Mouse (Mus musculus) heart, embryonic 15.5 days (tissue): ENCODE data around the gene Akip1. TPM values are rescaled to one million over a fixed set of nuclear protein-coding genes. Genes with fewer than 3 reads are reported as not detected.

Experiments used
- ATAC-seq: fragments of 200-750 bp; cut with Nextera tagmentation; replicated peaks from 2 replicates; pipeline ENCODE4 v1.8.0; 2017; ENCODE audit warnings: low read depth, moderate TSS enrichment; ENCODE audit not compliant: insufficient number of reproducible peaks, insufficient read depth, low FRiP score
- H3K27ac ChIP-seq: fragments of 300-500 bp; sonication (generic); 2 replicates; pipeline ENCODE4 v1.5.1; 2015; ENCODE audit warnings: mild to moderate bottlenecking, inconsistent platforms
- H3K27me3 ChIP-seq: fragments of 300-500 bp; sonication (generic); 2 replicates; pipeline ENCODE4 v1.6.1; 2015; ENCODE audit warnings: inconsistent platforms
- H3K36me3 ChIP-seq: fragments of 300-500 bp; sonication (generic); 2 replicates; pipeline ENCODE4 v1.6.1; 2015; ENCODE audit warnings: mild to moderate bottlenecking, inconsistent platforms
- H3K4me1 ChIP-seq: fragments of 300-500 bp; sonication (generic); replicated peaks from 2 replicates; pipeline ENCODE4 v1.6.1; 2015; ENCODE audit warnings: inconsistent platforms
- H3K4me2 ChIP-seq: fragments of 300-500 bp; sonication (generic); 2 replicates; pipeline ENCODE4 v1.6.1; 2015; ENCODE audit warnings: inconsistent platforms, mild to moderate bottlenecking, moderate library complexity
- H3K4me3 ChIP-seq: fragments of 300-500 bp; sonication (generic); 2 replicates; pipeline ENCODE4 v1.5.1; 2015; ENCODE audit warnings: mild to moderate bottlenecking, inconsistent platforms
- H3K9ac ChIP-seq: fragments of 300-500 bp; sonication (generic); 2 replicates; pipeline ENCODE4 v1.6.1; 2015; ENCODE audit warnings: mild to moderate bottlenecking, inconsistent platforms
- H3K9me3 ChIP-seq: fragments of 300-500 bp; sonication (generic); replicated peaks from 2 replicates; pipeline ENCODE4 v1.6.1; 2016; ENCODE audit warnings: inconsistent platforms
- WGBS: fragments of 180-500 bp; shearing (Covaris S2); methylation state at CpG from one replicate; pipeline ENCODE4 v1.1.7; 2015; ENCODE audit warnings: mixed read lengths; 5-methylcytosine and 5-hydroxymethylcytosine counted together
- polyA plus RNA-seq: library from polyadenylated mRNA; unstranded; fragments of >200 nt; fragmentation: Nextera tagmentation; extraction: Ambion mirVana; gene quantifications from 2 replicates; pipeline ENCODE4 v1.2.1, GENCODE M21; 2015

Gene Akip1
- polyA plus RNA-seq, 1 experiment from 2014 or later, result 31.6 TPM

DNA sequence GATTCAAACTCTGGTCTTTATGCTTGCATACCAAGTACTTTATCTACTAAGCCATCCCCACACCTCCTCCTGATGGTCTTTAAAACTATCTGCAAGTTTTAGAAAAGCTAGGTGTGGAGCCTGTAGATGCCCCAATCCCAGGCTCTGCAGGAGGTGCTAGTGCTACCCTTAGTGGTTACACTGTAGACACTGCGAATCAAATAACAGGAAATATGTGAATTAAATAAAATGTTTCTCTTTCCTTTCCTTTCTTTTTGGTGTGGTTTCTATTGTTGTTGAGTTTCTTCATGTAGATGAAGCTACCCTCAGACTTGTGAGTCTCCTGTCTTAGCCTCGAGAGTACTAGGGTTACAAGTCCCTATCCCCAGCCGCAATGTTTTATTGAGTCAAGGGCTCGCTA lies 38.2 kb downstream of the Akip1 start:
- H3K4me2 ChIP-seq, result no peak overlapping the region
- no peak overlapping the region for H3K9ac ChIP-seq
- ATAC-seq, result no peak
- peaks cover 58% of the 10 kb centered on the region for H3K36me3 ChIP-seq
- 86% methylated on average over 4 of the region's 4 CpGs for WGBS
- H3K9me3 ChIP-seq, result no peaks in the 10 kb centered on the region
- H3K27ac ChIP-seq, result no peak overlapping the region
- H3K4me3 ChIP-seq, result no peak overlapping the region
- H3K27me3 ChIP-seq, result no peaks in the 10 kb centered on the region
- no peaks in the 10 kb centered on the region for H3K4me1 ChIP-seq

DNA sequence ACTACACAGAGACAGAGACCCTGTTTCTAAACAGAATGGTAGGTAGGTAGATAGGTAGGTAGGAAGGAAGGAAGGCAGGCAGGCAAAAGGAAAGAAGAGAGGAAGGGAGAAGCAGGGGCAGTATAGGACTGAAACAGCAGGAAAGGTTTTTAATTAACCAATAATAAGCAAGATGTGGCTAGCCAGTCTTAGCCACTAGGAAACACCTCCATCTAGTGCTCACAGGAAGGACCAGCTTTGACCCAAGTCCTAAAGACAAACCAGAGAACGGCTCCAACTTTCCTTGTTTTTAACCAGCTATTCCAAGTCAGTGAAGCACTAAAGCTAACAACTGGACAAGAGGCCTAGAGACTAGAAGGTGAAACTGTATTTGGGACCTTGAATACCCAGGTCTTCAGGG lies 44.3 kb downstream of the Akip1 start:
- Histone ChIP-seq H3K36me3 (peaks cover 36% of the 10 kb centered on the region), H3K4me1 (peaks cover 13% of the 10 kb centered on the region), H3K27me3 (no peaks in the 10 kb centered on the region), H3K9ac (no peak overlapping the region), H3K9me3 (no peaks in the 10 kb centered on the region), H3K4me3 (no peak overlapping the region), H3K4me2 (no peak overlapping the region), H3K27ac (no peak overlapping the region)
- WGBS, result 54% methylated on average over 1 of the region's 1 CpGs
- no peak for ATAC-seq

DNA sequence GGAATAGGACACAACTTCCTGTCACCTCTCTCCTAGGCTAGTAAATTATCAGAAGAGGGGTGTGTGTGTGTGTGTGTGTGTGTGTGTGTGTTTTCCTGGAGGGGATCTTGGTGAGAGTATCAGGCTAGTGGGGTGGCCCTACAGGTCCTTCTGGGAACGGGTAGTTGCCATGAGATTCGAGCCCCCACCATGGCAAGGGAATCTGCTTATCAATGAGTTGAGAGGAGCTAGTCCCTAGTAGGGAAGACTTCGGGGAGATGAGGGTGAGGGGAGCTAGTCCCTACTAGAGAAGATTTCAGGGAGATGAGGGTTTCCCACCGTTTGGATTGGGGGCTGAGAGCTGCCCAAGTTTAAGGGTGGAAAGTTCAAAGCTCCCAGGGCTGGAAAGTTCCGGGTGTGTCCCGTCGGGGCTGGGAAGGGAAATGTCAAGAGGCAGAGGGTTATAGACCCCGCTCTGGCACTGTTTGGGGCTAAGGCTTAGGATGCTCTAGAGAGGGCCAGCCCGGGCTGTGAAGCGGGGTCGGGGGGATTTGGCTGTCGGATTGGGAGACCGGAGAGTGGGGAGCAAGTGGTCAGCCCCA lies 48.0 kb downstream of the Akip1 start:
- Histone ChIP-seq H3K9me3 (no peaks in the 10 kb centered on the region), H3K4me2 (peak overlapping the region; percentile 95), H3K4me1 (peaks cover 21% of the 10 kb centered on the region), H3K36me3 (peaks cover 7% of the 10 kb centered on the region; the same call in 1 of the 2 replicates), H3K4me3 (peak overlapping the region; percentile 94), H3K9ac (peak overlapping the region; percentile 95), H3K27me3 (no peaks in the 10 kb centered on the region), H3K27ac (peak overlapping the region; percentile 90)
- ATAC-seq, result peak; percentile 38
- 2% methylated on average over 13 of the region's 13 CpGs for whole genome bisulfite sequencing

GRCm38 (mm10) chr7:109752008-109752925 lies 48.8 kb downstream of the Akip1 start, which contains the start of gene Tmem9b:
TSS of gene Tmem9b (minus strand) at chr7:109752875.
- H3K27ac ChIP-seq, result peak within 1 kb of the TSS; percentile 90
- no peaks in the 10 kb centered on the region for H3K27me3 ChIP-seq
- H3K9ac ChIP-seq, result peak within 1 kb of the TSS; percentile 95
- peak; percentile 85 for ATAC-seq
- no peaks in the 10 kb centered on the region for H3K9me3 ChIP-seq
- under 1% methylated on average over 70 of the region's 74 CpGs for WGBS
- peaks cover 5% of the 10 kb centered on the region; the same call in 1 of the 2 replicates for H3K36me3 ChIP-seq
- peaks cover 21% of the 10 kb centered on the region for H3K4me1 ChIP-seq
- H3K4me2 ChIP-seq, result peak within 1 kb of the TSS; percentile 95
- peak within 1 kb of the TSS; percentile 94 for H3K4me3 ChIP-seq

- peaks cover 5% of the 10 kb centered on the region; the same call in 1 of the 2 replicates for H3K36me3 ChIP-seq
- H3K4me1 ChIP-seq, result peaks cover 21% of the 10 kb centered on the region
- no peak overlapping the region for H3K4me3 ChIP-seq
- H3K9me3 ChIP-seq, result no peaks in the 10 kb centered on the region
- H3K27ac ChIP-seq, result no peak overlapping the region
- no peaks in the 10 kb centered on the region for H3K27me3 ChIP-seq
- ATAC-seq, result no peak
- H3K4me2 ChIP-seq, result no peak overlapping the region
- H3K9ac ChIP-seq, result no peak overlapping the region
- whole genome bisulfite sequencing, result 87% methylated on average over 8 of the region's 8 CpGs
These were observed 50.5 kb downstream of the Akip1 start for GRCm38 (mm10) chr7:109754034-109754433.

DNA sequence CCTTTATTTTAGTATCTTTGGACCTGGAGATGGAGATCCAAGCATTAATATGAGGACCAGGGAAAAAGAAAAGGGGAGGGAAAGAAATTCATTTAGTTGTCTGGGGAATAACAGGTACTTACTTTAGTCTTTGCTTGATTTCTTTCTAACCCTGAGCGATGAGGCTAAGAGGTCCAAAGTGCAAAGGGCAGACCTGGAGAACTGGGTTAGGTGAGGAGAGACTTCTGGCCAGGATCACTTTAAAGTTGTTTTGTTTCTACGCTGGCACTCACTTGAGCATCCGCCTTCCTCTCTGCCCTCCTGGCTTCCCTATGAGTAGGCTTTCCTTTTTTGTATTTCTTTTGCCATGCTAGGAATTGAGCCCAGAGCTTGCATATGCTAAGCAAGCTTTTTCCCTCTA lies 52.8 kb downstream of the Akip1 start:
- no peak for ATAC-seq
- no peaks in the 10 kb centered on the region for H3K27me3 ChIP-seq
- H3K36me3 ChIP-seq, result no peaks in the 10 kb centered on the region
- H3K9me3 ChIP-seq, result no peaks in the 10 kb centered on the region
- no peak overlapping the region for H3K4me3 ChIP-seq
- no peak overlapping the region for H3K9ac ChIP-seq
- H3K4me2 ChIP-seq, result no peak overlapping the region
- H3K4me1 ChIP-seq, result peaks cover 17% of the 10 kb centered on the region
- H3K27ac ChIP-seq, result no peak overlapping the region
- WGBS, result 85% methylated on average over 3 of the region's 3 CpGs

Other genes with a start within 250 kb of the Akip1 start
- gene Trim66, start 195.6 kb upstream of the Akip1 start, polyA plus RNA-seq, result 0.01 TPM in 1 of 2 replicates, not detected in the other
- gene Rpl27a, start 184.5 kb upstream of the Akip1 start, polyA plus RNA-seq, result 70.7 and 72.1 TPM in 2 replicates
- gene St5, start 85 bp upstream of the Akip1 start, polyA plus RNA-seq, result 30.4 and 35.5 TPM in 2 replicates
- gene BC051019, start 20.2 kb downstream of the Akip1 start, polyA plus RNA-seq, result 0.24 TPM in 2 replicates
- 0.36 TPM in 1 of 2 replicates, not detected in the other for gene Ascl3, start 28.0 kb downstream of the Akip1 start, polyA plus RNA-seq
- gene Tmem9b, start 49.2 kb downstream of the Akip1 start, polyA plus RNA-seq, result 56.4 and 57.1 TPM in 2 replicates
- 0.26 and 0.82 TPM in 2 replicates for gene Nrip3, start 78.3 kb downstream of the Akip1 start, polyA plus RNA-seq
- 8.5 and 9.8 TPM in 2 replicates for gene Scube2, start 162.0 kb downstream of the Akip1 start, polyA plus RNA-seq